Mouse (Mus musculus): ENCODE results near the gene Vill. TPM values are rescaled to one million over a fixed set of nuclear protein-coding genes. Genes with fewer than 3 reads are reported as not detected.
A peak's percentile ranks its signal among the peaks of the same experiment; 100 is the strongest.

Vill gene
- polyA plus RNA-seq, 1 experiment from 2014 or later, result 9.8 TPM

DNA sequence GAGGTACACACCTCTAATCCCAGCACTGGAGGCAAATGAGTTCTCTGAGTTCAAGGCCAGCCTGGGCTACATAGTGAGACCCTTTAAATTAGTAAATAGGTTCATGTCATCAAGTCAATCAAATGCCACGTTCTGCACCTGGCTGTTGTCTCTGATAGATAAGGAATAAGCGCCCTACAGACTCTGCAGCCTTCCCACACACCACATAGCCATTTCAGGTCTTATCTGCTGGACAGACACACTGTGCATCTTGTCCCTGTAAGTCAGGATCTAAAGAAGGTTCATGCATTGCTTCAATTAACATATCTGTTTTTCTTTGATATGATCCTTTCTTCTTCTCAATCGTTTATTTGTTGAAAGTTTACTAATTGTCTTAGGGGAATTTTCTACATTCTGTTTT, 14.0 kb upstream of the Vill start:
- ATAC-seq (ENCODE audit: low FRiP score, low read depth), result no peak
- Histone ChIP-seq H3K9me3 (no peaks in the 10 kb centered on the region), H3K36me3 (peaks cover 16% of the 10 kb centered on the region; the same call in 1 of the 2 replicates), H3K27ac (no peak overlapping the region), H3K4me1 (peaks cover 13% of the 10 kb centered on the region), H3K9ac (no peak overlapping the region), H3K27me3 (replicated peaks) (no peaks in the 10 kb centered on the region), H3K4me3 (no peak overlapping the region), H3K4me2 (replicated peaks) (no peak overlapping the region)
- 88% methylated on average over 3 of the region's 3 CpGs for WGBS

DNA sequence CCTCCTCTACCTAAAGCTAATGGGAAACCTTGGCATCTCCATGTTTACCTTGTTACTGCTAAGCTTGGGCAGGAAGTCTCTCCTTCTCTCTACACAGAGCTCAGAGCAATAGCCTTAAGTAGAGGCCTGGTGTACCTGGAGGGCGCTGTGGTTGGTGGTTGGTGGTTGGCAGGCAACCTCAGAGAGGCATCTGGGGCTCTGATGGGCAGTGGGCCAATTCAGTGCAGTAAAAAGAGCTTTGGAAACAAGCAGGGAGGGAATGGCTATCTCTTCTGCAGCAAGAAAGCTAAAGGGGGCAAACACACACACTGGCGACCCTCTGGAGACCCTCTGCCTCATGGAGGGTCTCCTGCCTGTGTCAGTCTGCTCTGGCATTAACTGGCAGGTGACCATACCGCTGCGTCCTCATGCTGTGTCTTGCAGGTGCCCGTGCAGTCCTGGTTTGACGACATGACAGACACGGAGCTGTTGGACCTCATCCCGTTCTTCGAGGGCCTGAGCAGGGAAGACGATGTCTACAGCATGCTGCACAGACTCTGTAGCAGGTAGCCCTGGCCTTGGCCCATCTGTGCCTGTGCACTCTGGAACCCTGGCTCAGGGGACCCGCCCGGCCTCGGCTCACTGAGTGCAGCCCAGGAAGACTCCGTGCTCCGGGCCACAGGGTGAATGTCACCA, 12.3 kb upstream of the Vill start:
- Histone ChIP-seq H3K9ac (no peak overlapping the region), H3K27ac (no peak overlapping the region), H3K36me3 (peaks cover 16% of the 10 kb centered on the region; the same call in 1 of the 2 replicates), H3K4me3 (no peak overlapping the region), H3K27me3 (replicated peaks) (no peaks in the 10 kb centered on the region), H3K4me2 (replicated peaks) (no peak overlapping the region), H3K9me3 (no peaks in the 10 kb centered on the region), H3K4me1 (peaks cover 8% of the 10 kb centered on the region)
- WGBS, result 94% methylated on average over 15 of the region's 15 CpGs
- ATAC-seq (ENCODE audit: low FRiP score, low read depth), result no peak

DNA sequence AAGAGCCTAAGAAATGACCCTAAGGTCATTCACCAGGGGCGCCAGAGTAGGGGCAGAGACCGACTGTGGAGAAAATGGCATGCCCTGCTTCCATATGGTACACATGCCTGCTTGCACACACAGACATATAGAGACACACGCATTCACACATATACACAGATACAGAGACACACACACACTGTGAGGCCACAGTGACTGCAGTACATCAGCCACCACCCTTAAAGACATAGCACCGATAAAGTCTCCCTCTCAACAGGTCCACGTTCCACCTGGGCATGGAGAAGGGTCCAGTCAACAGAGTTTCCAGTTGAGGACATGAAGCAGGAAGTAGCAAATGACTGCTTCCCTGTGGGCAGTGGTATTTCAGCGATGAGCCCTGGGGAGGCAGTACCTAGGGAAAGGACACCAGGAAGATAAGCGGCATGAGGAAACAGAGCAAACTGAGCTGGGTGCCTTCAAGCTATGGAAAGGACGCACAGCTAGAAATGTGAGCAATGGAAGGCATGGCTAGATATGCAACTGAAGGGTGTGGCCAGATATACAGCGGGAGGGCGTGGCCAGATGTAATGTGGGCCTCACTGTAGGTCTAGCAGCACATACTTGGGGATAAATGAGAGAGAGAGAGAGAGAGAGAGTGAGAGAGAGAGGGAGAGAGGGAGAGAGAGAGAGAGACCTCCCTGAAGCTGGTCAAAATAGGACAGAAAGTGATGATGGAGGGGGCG, 4.2 kb upstream of the Vill start:
- no peaks in the 10 kb centered on the region for H3K36me3 ChIP-seq
- no peak overlapping the region for H3K4me2 ChIP-seq (replicated peaks)
- H3K4me3 ChIP-seq, result no peak overlapping the region
- H3K4me1 ChIP-seq, result peaks cover 12% of the 10 kb centered on the region
- peaks cover 10% of the 10 kb centered on the region for H3K27me3 ChIP-seq (replicated peaks)
- ATAC-seq (ENCODE audit: low FRiP score, low read depth), result no peak
- H3K27ac ChIP-seq, result no peak overlapping the region
- H3K9me3 ChIP-seq, result no peaks in the 10 kb centered on the region
- H3K9ac ChIP-seq, result no peak overlapping the region
- 82% methylated on average over 11 of the region's 11 CpGs for WGBS

DNA sequence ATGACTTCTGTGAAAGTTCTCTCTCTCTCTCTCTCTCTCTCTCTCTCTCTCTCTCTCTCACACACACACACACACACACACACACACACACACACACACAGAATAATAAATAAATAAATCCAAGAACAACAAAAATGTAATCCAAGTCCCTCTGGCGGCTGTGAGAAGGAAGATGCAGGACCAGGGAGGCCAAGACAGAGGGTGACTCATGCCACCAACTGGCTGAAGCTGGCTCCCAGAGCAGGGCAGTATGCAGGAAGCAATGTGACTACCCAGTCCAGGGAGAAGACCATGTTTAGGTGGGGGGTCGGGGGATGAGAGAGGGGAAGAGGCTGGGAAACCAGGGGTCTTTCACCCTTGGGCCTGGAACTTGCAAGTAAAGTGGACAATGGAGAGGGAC, 1.4 kb upstream of the Vill start:
- WGBS, result 80% methylated on average over 2 of the region's 2 CpGs
- H3K4me3 ChIP-seq, result no peak overlapping the region
- peaks cover 13% of the 10 kb centered on the region for H3K4me1 ChIP-seq
- no peak overlapping the region for H3K4me2 ChIP-seq (replicated peaks)
- H3K9ac ChIP-seq, result no peak overlapping the region
- no peaks in the 10 kb centered on the region for H3K36me3 ChIP-seq
- no peak overlapping the region for H3K27ac ChIP-seq
- H3K27me3 ChIP-seq (replicated peaks), result peaks cover 14% of the 10 kb centered on the region
- no peak for ATAC-seq (ENCODE audit: low FRiP score, low read depth)
- H3K9me3 ChIP-seq, result no peaks in the 10 kb centered on the region

DNA sequence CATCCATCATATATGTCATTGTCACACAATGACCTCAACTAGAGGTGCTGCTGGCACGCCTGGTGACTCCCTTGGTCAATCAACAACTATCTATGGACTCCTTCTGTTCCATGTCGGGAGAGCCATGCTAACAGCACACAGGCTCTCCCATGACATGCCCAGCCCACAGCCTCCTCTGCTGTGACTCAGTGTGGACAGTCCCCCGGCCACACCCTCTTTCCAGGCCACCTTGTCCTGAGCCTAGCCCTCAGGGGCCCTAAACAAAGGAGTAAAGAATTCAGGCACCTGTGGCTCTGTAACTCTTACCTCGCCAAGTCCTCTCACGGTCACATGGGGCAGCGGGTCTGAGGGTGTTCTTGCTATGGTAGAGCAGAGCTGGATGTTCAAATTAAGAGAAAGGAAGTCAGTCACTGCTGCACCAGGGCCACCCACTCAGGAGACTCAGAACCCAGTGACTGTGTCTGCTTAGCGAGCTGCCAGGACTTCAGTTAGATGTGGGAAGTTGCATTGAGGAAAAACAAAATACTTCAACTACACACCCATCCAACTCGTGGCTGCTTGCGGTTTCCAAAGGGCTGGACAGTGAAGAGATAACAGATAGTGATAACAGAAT, 1.5 kb downstream of the Vill start:
- Histone ChIP-seq H3K9ac (no peak overlapping the region), H3K36me3 (no peaks in the 10 kb centered on the region), H3K4me2 (replicated peaks) (no peak overlapping the region; the same call in 1 of the 2 replicates), H3K27me3 (replicated peaks) (peaks cover 14% of the 10 kb centered on the region), H3K27ac (no peak overlapping the region), H3K4me1 (peaks cover 13% of the 10 kb centered on the region), H3K4me3 (no peak overlapping the region), H3K9me3 (no peaks in the 10 kb centered on the region)
- 86% methylated on average over 9 of the region's 9 CpGs for WGBS
- no peak for ATAC-seq (ENCODE audit: low FRiP score, low read depth)

DNA sequence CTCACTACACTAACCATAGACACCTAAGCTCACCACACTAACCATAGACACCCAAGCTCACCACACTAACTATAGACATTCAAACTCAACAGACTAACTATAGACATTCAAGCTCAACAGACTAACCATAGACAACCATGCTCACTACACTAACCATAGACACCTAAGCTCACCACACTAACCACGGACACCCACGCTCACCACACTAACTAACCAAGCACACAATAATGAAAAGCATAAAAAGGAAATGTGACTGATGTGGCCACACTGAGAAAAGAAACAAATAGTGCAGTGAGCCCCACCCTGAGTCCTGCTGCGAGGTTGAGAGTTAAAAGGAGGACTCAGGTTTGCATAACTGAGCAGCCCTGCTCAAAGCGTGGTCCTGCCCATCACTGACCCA, 2.8 kb downstream of the Vill start:
- Histone ChIP-seq H3K4me2 (replicated peaks) (no peak overlapping the region), H3K27ac (no peak overlapping the region), H3K27me3 (replicated peaks) (peaks cover 14% of the 10 kb centered on the region), H3K4me3 (no peak overlapping the region), H3K36me3 (no peaks in the 10 kb centered on the region), H3K9me3 (no peaks in the 10 kb centered on the region), H3K9ac (no peak overlapping the region), H3K4me1 (peaks cover 13% of the 10 kb centered on the region)
- 89% methylated on average over 4 of the region's 4 CpGs for WGBS
- ATAC-seq (ENCODE audit: low FRiP score, low read depth), result no peak

DNA sequence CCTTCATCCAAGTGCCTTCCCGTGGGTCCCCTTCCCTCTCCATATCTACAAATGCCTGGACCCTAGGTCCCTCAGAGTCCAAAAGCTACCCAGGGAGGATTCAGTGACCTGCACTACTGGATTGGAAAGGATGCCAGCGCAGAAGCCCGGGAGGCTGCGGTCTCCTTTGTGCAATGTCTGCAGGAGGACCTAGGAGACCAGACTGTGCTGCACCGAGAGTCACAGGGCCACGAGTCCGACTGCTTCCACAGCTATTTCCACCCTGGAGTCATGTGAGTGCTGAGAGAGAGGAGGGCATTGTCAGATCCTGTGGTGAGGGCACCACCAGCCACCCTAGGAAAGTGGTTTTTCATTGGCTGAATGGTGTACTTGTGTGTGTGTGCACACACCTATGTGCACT, 5.7 kb downstream of the Vill start:
- no peak for ATAC-seq (ENCODE audit: low FRiP score, low read depth)
- Histone ChIP-seq H3K9me3 (no peaks in the 10 kb centered on the region), H3K4me2 (replicated peaks) (no peak overlapping the region), H3K27ac (no peak overlapping the region), H3K36me3 (no peaks in the 10 kb centered on the region), H3K9ac (no peak overlapping the region), H3K27me3 (replicated peaks) (peaks cover 5% of the 10 kb centered on the region), H3K4me3 (no peak overlapping the region), H3K4me1 (peaks cover 2% of the 10 kb centered on the region; the same call in 1 of the 2 replicates)
- WGBS, result 79% methylated on average over 7 of the region's 7 CpGs

DNA sequence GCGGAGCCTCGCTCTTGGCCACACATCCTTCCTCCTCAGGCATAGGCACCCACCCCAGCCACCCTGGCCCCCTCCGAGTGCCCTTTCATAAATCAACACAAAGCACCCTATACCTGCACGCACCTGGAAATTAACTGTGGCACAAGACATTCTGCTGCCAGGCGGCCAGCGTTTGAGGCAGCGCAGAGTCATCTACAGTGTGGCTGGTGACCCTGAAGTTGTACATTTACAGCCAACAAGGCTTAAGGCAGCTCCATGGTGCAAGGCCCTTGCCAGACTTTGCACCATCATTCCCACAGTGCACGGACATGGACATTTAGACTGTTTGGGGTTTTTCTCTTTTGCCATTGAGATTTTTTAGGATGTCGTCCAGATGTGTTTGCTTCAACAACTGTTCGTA, 8.1 kb downstream of the Vill start:
- Histone ChIP-seq H3K9ac (no peak overlapping the region), H3K27me3 (replicated peaks) (0 out of 2 replicates have a peak, but pooled peaks cover 3% of the 10 kb centered on the region), H3K36me3 (no peaks in the 10 kb centered on the region), H3K4me3 (no peak overlapping the region), H3K4me2 (replicated peaks) (no peak overlapping the region), H3K27ac (no peak overlapping the region), H3K9me3 (no peaks in the 10 kb centered on the region), H3K4me1 (peaks cover 6% of the 10 kb centered on the region; the same call in 1 of the 2 replicates)
- WGBS, result 88% methylated on average over 10 of the region's 10 CpGs
- ATAC-seq (ENCODE audit: low FRiP score, low read depth), result no peak

DNA sequence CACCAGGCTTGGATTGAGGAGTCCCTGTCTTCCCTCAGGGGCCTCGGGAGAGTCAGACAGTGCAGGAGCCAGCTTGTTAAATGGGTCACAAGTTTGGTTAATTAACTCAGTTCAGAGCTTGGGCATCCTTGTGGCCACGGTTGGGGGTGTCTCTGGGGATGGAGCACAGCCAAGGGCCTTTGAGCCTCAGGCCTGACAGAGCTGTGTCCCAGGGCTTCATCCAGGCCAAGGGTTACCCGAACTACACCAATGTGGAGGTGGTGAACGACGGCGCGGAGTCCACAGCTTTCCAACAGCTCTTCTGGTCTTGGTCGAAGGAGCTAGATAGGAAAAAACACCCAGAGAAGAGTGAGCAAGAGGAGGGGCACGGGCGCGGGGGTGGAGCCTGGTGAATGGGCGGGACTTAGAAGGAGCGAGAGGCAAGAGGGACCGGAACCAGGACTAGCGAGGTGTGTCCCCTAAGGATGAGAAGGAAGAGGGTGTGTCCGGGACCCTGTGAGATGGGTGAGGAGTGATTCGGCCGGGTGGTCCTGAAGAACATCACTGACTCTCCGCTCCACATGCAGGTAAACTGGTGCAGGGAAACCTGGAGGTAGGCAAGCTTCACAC, 10.6 kb downstream of the Vill start:
- Histone ChIP-seq H3K4me1 (peaks cover 6% of the 10 kb centered on the region; the same call in 1 of the 2 replicates), H3K36me3 (no peaks in the 10 kb centered on the region), H3K9me3 (no peaks in the 10 kb centered on the region), H3K27ac (no peak overlapping the region), H3K4me3 (no peak overlapping the region), H3K4me2 (replicated peaks) (no peak overlapping the region), H3K27me3 (replicated peaks) (0 out of 2 replicates have a peak, but pooled peaks cover 3% of the 10 kb centered on the region), H3K9ac (no peak overlapping the region)
- ATAC-seq (ENCODE audit: low FRiP score, low read depth), result no peak
- 31% methylated on average over 19 of the region's 19 CpGs for WGBS

DNA sequence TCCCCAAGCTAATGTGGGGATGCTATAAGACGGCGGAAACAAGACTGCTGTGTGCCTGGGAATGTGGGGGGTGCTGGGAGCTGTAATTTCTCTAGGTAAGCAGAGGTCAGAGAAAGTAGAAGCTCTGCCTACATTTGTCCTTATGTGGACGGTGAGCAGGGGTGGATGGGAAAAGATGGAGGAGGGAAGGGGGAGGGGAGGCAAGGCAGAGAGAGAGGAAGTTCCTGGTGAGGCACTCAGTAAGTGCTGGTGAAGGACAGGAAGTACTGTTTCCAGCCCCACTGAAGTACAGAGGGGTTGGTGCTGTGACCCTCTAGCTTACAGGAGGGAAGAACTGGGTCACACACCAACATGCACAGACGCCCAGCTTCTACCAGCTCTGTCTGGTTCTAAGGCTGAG, 11.7 kb downstream of the Vill start:
- ATAC-seq (ENCODE audit: low FRiP score, low read depth), result no peak
- H3K27ac ChIP-seq, result no peak overlapping the region

DNA sequence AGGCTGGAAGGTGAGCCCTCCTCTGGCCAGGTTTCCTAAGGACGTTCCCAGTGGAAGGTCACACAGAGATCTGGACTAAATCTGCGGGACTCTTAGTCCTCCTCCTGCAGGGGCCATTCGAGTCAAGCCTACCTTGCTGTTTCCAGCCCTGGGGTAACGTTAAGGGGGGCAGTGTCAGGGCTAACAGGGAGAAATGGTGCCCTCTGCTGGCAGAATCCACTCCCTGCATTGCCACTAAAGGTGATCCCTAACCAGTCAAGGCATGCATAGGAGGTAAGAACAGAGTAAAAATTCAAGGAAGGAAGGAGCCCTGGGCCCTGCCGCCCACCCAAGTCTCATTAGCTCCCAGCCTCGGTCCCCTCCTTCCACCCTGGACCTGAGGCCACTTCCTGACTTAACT, 15.0 kb downstream of the Vill start:
- peaks cover 14% of the 10 kb centered on the region for H3K36me3 ChIP-seq
- H3K9me3 ChIP-seq, result no peaks in the 10 kb centered on the region
- no peak overlapping the region for H3K4me3 ChIP-seq
- WGBS, result 9% methylated on average over 6 of the region's 6 CpGs
- peaks cover 6% of the 10 kb centered on the region; the same call in 1 of the 2 replicates for H3K4me1 ChIP-seq
- no peak overlapping the region for H3K27ac ChIP-seq
- 0 out of 2 replicates have a peak, but pooled peaks cover 3% of the 10 kb centered on the region for H3K27me3 ChIP-seq (replicated peaks)
- no peak overlapping the region for H3K9ac ChIP-seq
- peak; percentile 22; the same call in 1 of the 2 replicates for ATAC-seq (ENCODE audit: low FRiP score, low read depth)
- no peak overlapping the region for H3K4me2 ChIP-seq (replicated peaks)

More for the DNA sequence above, 11.7 kb downstream of the Vill start:
- WGBS, result 73% methylated on average over 4 of the region's 4 CpGs
- Histone ChIP-seq H3K36me3 (no peaks in the 10 kb centered on the region), H3K9ac (no peak overlapping the region), H3K27me3 (replicated peaks) (0 out of 2 replicates have a peak, but pooled peaks cover 3% of the 10 kb centered on the region), H3K4me2 (replicated peaks) (no peak overlapping the region), H3K4me1 (peaks cover 6% of the 10 kb centered on the region; the same call in 1 of the 2 replicates), H3K9me3 (no peaks in the 10 kb centered on the region), H3K4me3 (no peak overlapping the region)

DNA sequence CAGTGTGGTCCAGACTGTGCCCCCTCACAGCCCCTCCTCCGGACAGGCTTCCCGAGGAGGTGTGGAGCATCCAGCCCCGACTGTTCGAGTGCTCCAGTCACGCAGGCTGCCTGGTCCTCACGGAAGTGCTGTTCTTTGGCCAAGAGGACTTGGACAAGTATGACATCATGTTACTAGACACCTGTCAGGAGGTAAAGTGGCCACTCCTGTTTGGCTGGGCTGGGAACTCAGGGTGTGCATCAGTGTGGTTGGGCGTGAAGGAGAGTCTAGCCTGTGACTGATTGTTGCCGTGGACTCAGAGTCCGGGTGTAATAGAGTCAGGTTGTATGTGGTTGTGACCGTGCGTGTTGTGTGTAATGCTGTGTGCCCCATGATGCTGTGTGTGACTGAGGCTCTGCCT, 15.7 kb downstream of the Vill start:
- 91% methylated on average over 11 of the region's 11 CpGs for WGBS

More for the DNA sequence above, 15.7 kb downstream of the Vill start:
- no peak overlapping the region for H3K4me3 ChIP-seq
- H3K9ac ChIP-seq, result no peak overlapping the region
- H3K27me3 ChIP-seq (replicated peaks), result 0 out of 2 replicates have a peak, but pooled peaks cover 3% of the 10 kb centered on the region
- no peaks in the 10 kb centered on the region for H3K9me3 ChIP-seq
- H3K36me3 ChIP-seq, result peaks cover 16% of the 10 kb centered on the region
- H3K4me1 ChIP-seq, result peaks cover 6% of the 10 kb centered on the region; the same call in 1 of the 2 replicates
- H3K4me2 ChIP-seq (replicated peaks), result no peak overlapping the region
- no peak overlapping the region for H3K27ac ChIP-seq
- no peak for ATAC-seq (ENCODE audit: low FRiP score, low read depth)
